Mouse (Mus musculus) limb, embryonic 15.5 days (tissue): ENCODE measurements at regions not wholly inside any gene's neighbourhood (a gene's known extent, or its start where the extent isn't known, plus 50 kb on each side); places are given as distances from the start of the nearest gene placed in this dataset.

Experiments used
- ATAC-seq: fragments of 200-750 bp; cut with Nextera tagmentation; 2 replicates; pipeline ENCODE4 v1.8.0; 2017; ENCODE audit warnings: low read depth, moderate TSS enrichment; ENCODE audit not compliant: insufficient number of reproducible peaks, low FRiP score, low TSS enrichment
- H3K27ac ChIP-seq: fragments of 300-500 bp; sonication (generic); 2 replicates; pipeline ENCODE4 v1.5.1; 2015; ENCODE audit warnings: moderate library complexity, mild to moderate bottlenecking, inconsistent platforms
- H3K27me3 ChIP-seq: fragments of 300-500 bp; sonication (generic); 2 replicates; pipeline ENCODE4 v1.6.1; 2015; ENCODE audit warnings: inconsistent platforms
- H3K36me3 ChIP-seq: fragments of 300-500 bp; sonication (generic); 2 replicates; pipeline ENCODE4 v1.6.1; 2015; ENCODE audit warnings: inconsistent platforms
- H3K4me1 ChIP-seq: fragments of 300-500 bp; sonication (generic); 2 replicates; pipeline ENCODE4 v1.6.1; 2015; ENCODE audit warnings: inconsistent platforms
- H3K4me2 ChIP-seq: fragments of 300-500 bp; sonication (generic); 2 replicates; pipeline ENCODE4 v1.6.1; 2015; ENCODE audit warnings: mild to moderate bottlenecking, inconsistent platforms
- H3K4me3 ChIP-seq: fragments of 300-500 bp; sonication (generic); 2 replicates; pipeline ENCODE4 v1.5.1; 2015; ENCODE audit warnings: mild to moderate bottlenecking, inconsistent platforms
- H3K9ac ChIP-seq: fragments of 300-500 bp; sonication (generic); 2 replicates; pipeline ENCODE4 v1.6.1; 2015; ENCODE audit warnings: inconsistent platforms
- H3K9me3 ChIP-seq: fragments of 300-500 bp; sonication (generic); 2 replicates; pipeline ENCODE4 v1.6.1; 2016; ENCODE audit warnings: inconsistent platforms
- WGBS: fragments of 180-500 bp; shearing (Covaris S2); methylation state at CpG from one replicate; pipeline ENCODE4 v1.1.7; 2015; 5-methylcytosine and 5-hydroxymethylcytosine counted together

DNA sequence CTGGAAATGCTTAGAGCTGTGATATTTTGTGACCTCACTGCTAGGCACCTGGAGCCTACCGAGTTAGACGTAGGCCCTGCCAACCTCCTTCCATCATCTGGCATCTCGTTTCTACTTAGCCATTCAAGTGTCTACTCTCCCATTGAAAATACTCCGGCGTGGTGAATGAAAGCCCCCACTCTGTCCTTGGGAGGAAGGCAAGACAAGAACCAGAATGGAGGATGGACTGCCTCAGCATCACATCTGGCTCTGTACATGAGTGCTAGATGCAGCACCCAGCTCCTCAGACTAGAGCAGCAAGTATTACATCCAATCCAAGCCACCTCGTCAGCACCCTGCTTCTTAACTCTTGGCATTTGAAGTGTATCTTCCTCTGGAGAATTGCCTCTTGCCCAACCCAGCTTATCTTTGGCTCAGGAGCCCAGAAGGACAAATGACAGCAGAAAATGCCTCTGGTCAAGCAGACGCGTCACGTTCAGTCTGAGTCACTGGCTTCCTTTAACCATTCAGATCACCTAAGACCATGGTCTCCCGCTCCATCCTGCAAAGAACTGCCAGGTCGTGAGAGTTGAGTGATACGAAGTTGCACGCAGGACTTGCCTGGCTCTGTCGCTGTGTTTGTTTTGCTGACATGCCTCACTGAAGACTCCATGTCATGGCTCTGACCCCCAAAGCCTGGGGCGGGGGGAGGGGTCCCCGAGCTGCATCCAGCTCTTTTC, 132.3 kb downstream of the Tfap2a start:
- no peak overlapping the region for H3K27ac ChIP-seq
- no peaks in the 10 kb centered on the region for H3K36me3 ChIP-seq
- H3K4me3 ChIP-seq, result peak overlapping the region; percentile 32
- peak overlapping the region; percentile 51 for H3K4me2 ChIP-seq
- H3K4me1 ChIP-seq, result peaks cover 8% of the 10 kb centered on the region; the same call in 1 of the 2 replicates
- H3K9ac ChIP-seq, result no peak overlapping the region
- ATAC-seq, result no peak
- no peaks in the 10 kb centered on the region for H3K9me3 ChIP-seq
- WGBS, result 66% methylated on average over 16 of the region's 16 CpGs
- H3K27me3 ChIP-seq, result peaks cover 18% of the 10 kb centered on the region; the same call in 1 of the 2 replicates

DNA sequence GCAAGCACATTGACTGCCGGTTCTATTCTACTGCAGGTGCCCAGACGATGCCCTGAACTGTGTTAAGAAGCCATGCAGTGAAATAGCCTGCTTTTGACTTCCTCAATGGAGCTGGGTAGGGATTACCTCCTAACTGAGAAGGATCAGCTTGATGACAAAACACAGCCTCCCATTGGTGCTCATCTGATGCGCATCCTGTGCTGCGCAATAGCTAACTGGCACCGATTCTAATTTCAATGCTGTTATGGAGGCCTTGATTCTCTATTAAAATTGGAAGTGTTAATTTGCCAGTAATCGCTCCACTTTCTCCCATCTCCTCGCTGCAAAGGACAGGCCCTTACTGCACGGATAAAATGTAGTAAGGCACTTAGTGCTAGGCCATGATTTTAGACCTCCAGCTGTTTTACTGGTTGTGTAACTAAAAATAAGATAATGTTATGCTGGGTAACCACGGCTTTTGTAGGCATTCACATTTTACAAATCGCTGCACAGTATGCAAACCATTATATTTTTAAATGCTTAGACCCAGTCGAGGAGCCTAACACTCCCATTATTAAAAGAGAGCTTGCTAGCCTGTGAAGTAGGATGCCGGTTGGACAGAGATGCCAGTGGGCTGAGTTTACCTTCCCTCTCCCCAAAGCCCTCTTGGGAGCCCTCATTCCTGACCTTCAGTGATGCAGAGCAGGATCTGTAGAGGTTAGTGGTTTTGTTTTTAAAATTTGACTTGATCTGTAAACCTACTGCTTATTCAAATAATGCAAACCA, 163.0 kb downstream of the Tfap2a start:
- no peak overlapping the region for H3K4me2 ChIP-seq
- no peak overlapping the region for H3K4me3 ChIP-seq
- H3K36me3 ChIP-seq, result no peaks in the 10 kb centered on the region
- H3K9ac ChIP-seq, result no peak overlapping the region
- no peak for ATAC-seq
- H3K9me3 ChIP-seq, result no peaks in the 10 kb centered on the region
- H3K27ac ChIP-seq, result no peak overlapping the region
- H3K27me3 ChIP-seq, result no peaks in the 10 kb centered on the region
- WGBS, result 55% methylated on average over 12 of the region's 12 CpGs
- H3K4me1 ChIP-seq, result no peaks in the 10 kb centered on the region

DNA sequence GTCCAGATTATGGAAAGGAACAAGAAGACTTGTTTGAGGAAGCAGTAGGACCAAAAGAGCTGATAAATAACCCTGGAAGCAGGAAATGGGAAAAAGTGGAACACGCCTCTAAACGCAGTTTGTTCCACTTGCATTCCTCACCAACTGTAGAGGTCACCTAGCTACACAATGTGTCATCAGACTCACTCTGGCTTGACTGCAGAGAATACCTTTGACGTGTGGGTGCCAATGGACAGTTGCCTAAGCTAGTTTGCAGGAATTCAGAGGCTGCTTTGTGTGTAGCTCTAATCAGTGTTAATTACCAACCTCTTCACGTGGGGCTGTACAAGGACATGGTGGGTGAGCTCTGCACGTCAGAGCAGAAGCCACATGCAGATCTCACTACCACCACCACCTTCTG, 168.7 kb downstream of the Tfap2a start:
- Histone ChIP-seq H3K36me3 (no peaks in the 10 kb centered on the region), H3K4me2 (no peak overlapping the region), H3K9ac (no peak overlapping the region), H3K27ac (no peak overlapping the region), H3K4me3 (no peak overlapping the region), H3K4me1 (no peaks in the 10 kb centered on the region), H3K9me3 (no peaks in the 10 kb centered on the region), H3K27me3 (no peaks in the 10 kb centered on the region)
- ATAC-seq, result no peak
- 74% methylated on average over 5 of the region's 5 CpGs for WGBS

DNA sequence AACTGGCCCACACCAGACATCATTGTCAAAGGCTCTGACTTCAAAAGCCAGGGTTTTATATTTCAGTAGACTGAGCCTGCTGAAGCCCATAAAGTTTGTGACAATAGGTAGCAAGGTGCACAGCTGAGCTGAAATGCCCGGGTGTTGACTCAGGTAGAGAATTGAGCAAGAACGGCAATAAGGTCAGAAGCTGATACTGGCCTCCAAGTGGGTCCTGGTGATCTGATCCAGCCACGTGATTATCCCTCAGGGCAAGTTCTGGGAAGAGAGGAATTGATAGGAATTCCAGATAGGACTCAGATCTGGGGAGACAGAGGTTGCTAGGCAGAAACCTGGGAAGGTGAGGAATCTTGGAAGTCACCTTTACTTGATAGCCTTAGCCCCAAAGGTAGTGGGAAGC, 170.4 kb downstream of the Tfap2a start:
- H3K27me3 ChIP-seq, result no peaks in the 10 kb centered on the region
- H3K27ac ChIP-seq, result no peak overlapping the region
- H3K9me3 ChIP-seq, result no peaks in the 10 kb centered on the region
- H3K9ac ChIP-seq, result no peak overlapping the region
- H3K4me2 ChIP-seq, result no peak overlapping the region
- H3K4me1 ChIP-seq, result no peaks in the 10 kb centered on the region
- H3K36me3 ChIP-seq, result no peaks in the 10 kb centered on the region
- no peak overlapping the region for H3K4me3 ChIP-seq
- 57% methylated on average over 3 of the region's 3 CpGs for WGBS
- ATAC-seq, result no peak

DNA sequence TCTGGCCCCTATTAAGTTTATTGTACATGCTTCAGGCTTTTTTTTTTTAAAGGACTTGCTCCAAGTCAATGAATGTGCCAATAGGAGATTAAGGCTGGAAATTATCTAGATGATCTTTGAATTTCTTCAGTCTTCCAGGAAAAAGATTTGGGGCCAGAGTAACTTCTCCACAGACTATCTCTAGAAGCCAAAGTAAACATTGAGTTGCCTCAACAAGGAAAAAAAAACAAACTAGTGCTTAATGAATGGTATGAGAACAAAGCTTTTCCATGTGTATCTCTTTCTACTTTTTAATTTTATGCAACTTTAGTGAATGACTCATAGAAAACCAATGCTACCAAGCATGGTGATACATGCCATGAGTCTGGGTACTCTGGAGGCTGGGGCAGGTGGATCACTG, 173.8 kb downstream of the Tfap2a start:
- H3K27ac ChIP-seq, result no peak overlapping the region
- H3K4me2 ChIP-seq, result no peak overlapping the region
- H3K4me3 ChIP-seq, result no peak overlapping the region
- H3K27me3 ChIP-seq, result no peaks in the 10 kb centered on the region
- H3K36me3 ChIP-seq, result no peaks in the 10 kb centered on the region
- H3K4me1 ChIP-seq, result no peaks in the 10 kb centered on the region
- H3K9me3 ChIP-seq, result no peaks in the 10 kb centered on the region
- H3K9ac ChIP-seq, result no peak overlapping the region
- no peak for ATAC-seq

DNA sequence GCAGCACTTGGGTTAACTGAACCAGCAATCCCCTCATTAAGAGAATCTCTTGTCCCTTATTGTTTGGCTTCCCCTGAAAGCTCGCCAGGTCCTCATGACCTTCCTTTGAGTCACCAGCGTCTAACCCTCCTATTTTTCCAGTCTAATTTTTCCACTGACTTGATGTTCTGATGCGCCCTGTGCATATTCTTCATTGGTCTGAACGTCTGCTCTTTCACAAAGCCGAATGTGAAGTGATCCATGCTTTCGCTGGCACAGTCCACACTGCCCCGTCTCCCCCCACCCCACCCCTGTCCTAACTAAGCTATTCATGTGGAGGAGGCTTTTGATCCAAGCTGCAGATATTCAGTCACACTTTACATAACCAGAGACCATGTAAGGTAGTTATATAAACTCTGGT, 183.8 kb downstream of the Tfap2a start:
- H3K9me3 ChIP-seq, result no peaks in the 10 kb centered on the region
- no peaks in the 10 kb centered on the region for H3K4me1 ChIP-seq
- no peak overlapping the region for H3K4me2 ChIP-seq
- H3K4me3 ChIP-seq, result no peak overlapping the region
- H3K9ac ChIP-seq, result no peak overlapping the region
- WGBS, result 82% methylated on average over 7 of the region's 7 CpGs
- no peaks in the 10 kb centered on the region for H3K27me3 ChIP-seq
- H3K27ac ChIP-seq, result no peak overlapping the region
- ATAC-seq, result no peak
- H3K36me3 ChIP-seq, result no peaks in the 10 kb centered on the region

DNA sequence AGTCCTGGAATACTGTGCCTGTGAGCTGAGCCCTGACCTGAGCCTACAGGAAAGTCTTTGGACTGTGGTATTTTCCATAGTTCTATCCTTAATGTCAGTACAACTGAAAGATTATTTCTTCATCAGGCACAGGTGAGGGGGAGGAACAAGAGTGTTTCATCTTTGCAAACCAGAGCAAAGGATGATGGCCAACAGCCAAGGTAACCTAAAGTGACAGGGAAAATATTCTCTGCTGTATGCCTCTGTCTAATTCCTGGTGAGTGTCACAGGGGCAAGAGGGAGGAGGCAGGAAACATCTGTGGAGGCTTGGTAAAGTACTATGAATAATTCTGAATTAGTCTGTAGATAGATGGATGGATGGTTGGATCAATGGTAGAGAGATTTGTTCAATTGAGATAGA, 164.3 kb upstream of the Ofcc1 start:
- no peak overlapping the region for H3K27ac ChIP-seq
- H3K9me3 ChIP-seq, result no peaks in the 10 kb centered on the region
- ATAC-seq, result no peak
- no peak overlapping the region for H3K4me3 ChIP-seq
- H3K4me1 ChIP-seq, result no peaks in the 10 kb centered on the region
- H3K9ac ChIP-seq, result no peak overlapping the region
- no peaks in the 10 kb centered on the region; the same call in 1 of the 2 replicates for H3K27me3 ChIP-seq
- no peak overlapping the region for H3K4me2 ChIP-seq
- H3K36me3 ChIP-seq, result no peaks in the 10 kb centered on the region

DNA sequence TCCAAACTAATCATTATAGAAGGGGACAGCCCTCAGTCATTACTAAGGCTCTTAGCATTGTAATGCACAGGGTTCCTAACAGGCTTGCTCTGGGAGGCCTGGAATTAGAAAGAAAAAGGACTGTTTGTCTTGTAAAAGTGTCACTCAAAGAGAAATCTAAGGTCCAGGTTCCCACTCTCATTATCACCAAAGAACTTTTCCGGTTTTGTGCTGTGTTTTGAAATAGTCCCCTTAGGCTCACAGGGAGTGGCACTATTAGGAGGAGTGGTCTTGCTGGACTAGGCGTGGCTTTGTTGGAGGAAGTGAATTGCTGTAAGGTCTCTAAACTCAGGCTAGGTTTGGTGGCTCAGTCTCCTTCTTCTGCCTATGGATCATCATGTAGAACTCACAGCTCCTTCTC, 161.9 kb upstream of the Ofcc1 start:
- Histone ChIP-seq H3K36me3 (no peaks in the 10 kb centered on the region), H3K27me3 (peaks cover 3% of the 10 kb centered on the region; the same call in 1 of the 2 replicates), H3K4me1 (0 out of 2 replicates have a peak, but pooled peaks cover 5% of the 10 kb centered on the region), H3K9ac (no peak overlapping the region), H3K27ac (no peak overlapping the region), H3K4me3 (no peak overlapping the region), H3K4me2 (no peak overlapping the region), H3K9me3 (no peaks in the 10 kb centered on the region)
- ATAC-seq, result no peak
- 49% methylated on average over 2 of the region's 2 CpGs for WGBS

DNA sequence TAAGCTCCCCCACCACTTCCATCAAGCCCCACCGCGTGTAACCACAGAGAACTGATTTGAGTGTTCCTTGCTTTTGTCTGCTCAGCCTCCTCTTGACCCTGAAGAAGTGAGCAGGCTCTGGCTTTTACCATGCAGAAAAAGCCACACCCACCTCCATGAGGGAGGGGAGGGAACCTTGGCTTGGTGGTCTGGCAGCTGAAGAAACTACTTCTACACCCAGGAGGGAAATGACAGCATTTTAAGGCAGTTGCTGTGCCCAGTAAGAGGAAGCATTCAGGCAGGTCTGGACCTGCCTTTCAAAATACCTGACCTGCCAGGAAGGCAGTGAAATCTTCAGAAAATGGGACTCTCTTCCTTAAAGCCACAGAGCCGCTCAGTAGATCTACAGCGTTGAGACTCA, 156.9 kb upstream of the Ofcc1 start:
- Histone ChIP-seq H3K36me3 (no peaks in the 10 kb centered on the region), H3K4me3 (no peak overlapping the region), H3K4me2 (no peak overlapping the region), H3K9me3 (no peaks in the 10 kb centered on the region), H3K9ac (no peak overlapping the region), H3K27ac (no peak overlapping the region), H3K27me3 (peaks cover 3% of the 10 kb centered on the region; the same call in 1 of the 2 replicates), H3K4me1 (0 out of 2 replicates have a peak, but pooled peaks cover 8% of the 10 kb centered on the region)
- 51% methylated on average over 4 of the region's 4 CpGs for WGBS
- ATAC-seq, result no peak

DNA sequence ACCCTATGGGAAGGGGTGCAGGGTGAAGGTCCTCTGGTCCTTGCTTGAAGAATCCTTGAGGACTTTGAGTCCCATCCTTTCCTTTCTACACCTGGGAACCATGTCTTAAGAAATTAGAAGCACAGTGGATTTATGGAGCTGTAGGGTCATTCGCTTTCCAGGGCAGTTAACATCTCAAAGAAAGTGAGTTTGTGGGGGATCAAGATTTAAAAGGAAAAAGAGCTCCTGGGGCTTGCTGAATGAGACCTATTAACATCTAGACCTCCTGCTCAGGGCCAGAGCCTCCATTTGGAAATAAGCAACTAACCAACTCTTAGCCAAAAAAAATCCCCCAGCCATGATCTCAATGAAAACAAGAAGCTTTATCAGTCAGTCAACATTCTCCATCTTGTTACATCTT, 148.0 kb upstream of the Ofcc1 start:
- no peak overlapping the region for H3K4me3 ChIP-seq
- no peak overlapping the region for H3K4me2 ChIP-seq
- no peak for ATAC-seq
- H3K9ac ChIP-seq, result no peak overlapping the region
- no peaks in the 10 kb centered on the region for H3K4me1 ChIP-seq
- 56% methylated on average over 1 of the region's 1 CpGs for WGBS
- H3K27ac ChIP-seq, result no peak overlapping the region
- no peaks in the 10 kb centered on the region for H3K36me3 ChIP-seq
- H3K27me3 ChIP-seq, result no peaks in the 10 kb centered on the region
- H3K9me3 ChIP-seq, result no peaks in the 10 kb centered on the region

DNA sequence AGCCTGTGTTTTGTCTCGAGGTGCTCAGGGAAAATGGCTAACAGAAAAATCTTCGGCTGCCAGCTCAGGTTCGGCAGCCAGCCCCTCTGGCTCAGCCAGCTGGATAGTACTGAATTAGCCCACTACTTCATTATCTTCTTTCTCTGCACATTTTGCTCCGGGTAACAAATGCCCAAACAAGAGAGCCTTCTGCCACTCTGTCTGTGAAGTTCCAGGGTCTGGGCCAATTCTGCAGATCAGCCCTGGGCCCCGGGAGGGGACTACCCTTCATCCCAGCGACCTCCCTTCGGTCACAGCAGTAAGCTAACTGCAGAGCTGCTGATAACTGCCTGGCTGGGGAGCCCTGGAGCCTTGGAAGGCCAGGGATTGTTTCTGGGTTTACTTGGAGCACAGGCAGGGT, 119.6 kb upstream of the Ofcc1 start:
- Histone ChIP-seq H3K27ac (no peak overlapping the region), H3K9me3 (no peaks in the 10 kb centered on the region)
- WGBS, result 38% methylated on average over 7 of the region's 7 CpGs

DNA sequence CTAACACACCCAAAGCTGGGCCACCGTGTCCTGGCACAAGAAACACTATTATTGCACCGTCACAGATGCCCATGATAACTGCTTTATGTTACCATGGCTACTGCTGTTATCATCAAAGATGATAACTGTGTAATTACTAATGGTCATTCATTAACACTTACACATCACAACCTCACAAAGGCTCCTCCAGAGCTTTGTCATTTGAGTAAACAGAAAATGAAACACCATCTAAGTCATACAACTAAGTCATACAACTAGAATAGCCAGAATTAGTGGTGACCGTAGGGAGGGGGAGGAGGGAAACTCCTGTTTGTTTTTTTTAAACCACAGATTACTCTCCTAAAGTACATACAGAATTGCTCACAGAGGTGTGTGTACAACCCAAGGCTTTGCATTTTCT, 111.4 kb upstream of the Ofcc1 start:
- no peak for ATAC-seq
- H3K9me3 ChIP-seq, result no peaks in the 10 kb centered on the region
- WGBS, result 82% methylated on average over 3 of the region's 3 CpGs

More for the DNA sequence above, 119.6 kb upstream of the Ofcc1 start:
- H3K4me1 ChIP-seq, result peaks cover 2% of the 10 kb centered on the region; the same call in 1 of the 2 replicates
- no peak overlapping the region for H3K4me3 ChIP-seq
- H3K4me2 ChIP-seq, result no peak overlapping the region
- no peaks in the 10 kb centered on the region for H3K36me3 ChIP-seq
- H3K9ac ChIP-seq, result no peak overlapping the region
- no peak for ATAC-seq
- H3K27me3 ChIP-seq, result no peaks in the 10 kb centered on the region

More for the DNA sequence above, 111.4 kb upstream of the Ofcc1 start:
- Histone ChIP-seq H3K27me3 (no peaks in the 10 kb centered on the region), H3K36me3 (no peaks in the 10 kb centered on the region), H3K4me2 (no peak overlapping the region), H3K9ac (no peak overlapping the region), H3K27ac (no peak overlapping the region), H3K4me1 (no peaks in the 10 kb centered on the region), H3K4me3 (no peak overlapping the region)
